Mouse (Mus musculus) cerebellum, postnatal 10 days (tissue): ENCODE measurements around the gene Jak2.
A peak's percentile ranks its signal among the peaks of the same experiment; 100 is the strongest.

Source experiments
- DNase-seq, 2 experiments: peaks; one replicate each; pipeline ENCODE4 v3.0.0; 2021; ENCODE audit warnings: mixed read lengths in 2 of 2

Gene Jak2

GRCm38 (mm10) chr19:29308832-29309231 lies 57.2 kb downstream of the Jak2 start:
- DNase-seq = no peak

DNA sequence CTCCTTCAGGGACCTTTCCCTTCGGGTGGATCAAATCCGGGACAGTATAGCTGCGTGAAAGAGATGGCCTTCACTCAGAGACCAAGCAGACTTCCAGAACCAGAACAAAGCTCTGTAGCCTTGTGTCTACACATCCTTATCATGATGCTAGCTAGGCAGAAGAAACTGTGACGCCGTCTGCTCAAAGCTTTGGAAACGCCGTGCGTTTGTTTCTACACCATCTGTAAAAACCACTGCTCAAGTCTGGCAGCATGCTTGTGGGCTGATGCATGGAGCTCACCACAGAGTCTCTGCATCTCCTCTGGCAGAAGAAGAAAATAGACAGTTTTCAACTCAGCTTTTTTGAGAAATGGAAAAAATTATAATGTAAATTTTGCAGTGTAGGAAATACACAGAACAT lies 60.2 kb downstream of the Jak2 start:
- DNase-seq = no peak

- no peak for DNase-seq
Observed at GRCm38 (mm10) chr19:29312661-29313060, 61.0 kb downstream of the Jak2 start.

- DNase-seq = no peak
Observed at GRCm38 (mm10) chr19:29323416-29324049, 71.9 kb downstream of the Jak2 start.

- DNase-seq = peak; percentile 73 to 82
Observed at GRCm38 (mm10) chr19:29325053-29325851, 73.6 kb downstream of the Jak2 start, which contains the start of gene Insl6. TSS of gene Insl6 (minus strand) at chr19:29325356.

DNA sequence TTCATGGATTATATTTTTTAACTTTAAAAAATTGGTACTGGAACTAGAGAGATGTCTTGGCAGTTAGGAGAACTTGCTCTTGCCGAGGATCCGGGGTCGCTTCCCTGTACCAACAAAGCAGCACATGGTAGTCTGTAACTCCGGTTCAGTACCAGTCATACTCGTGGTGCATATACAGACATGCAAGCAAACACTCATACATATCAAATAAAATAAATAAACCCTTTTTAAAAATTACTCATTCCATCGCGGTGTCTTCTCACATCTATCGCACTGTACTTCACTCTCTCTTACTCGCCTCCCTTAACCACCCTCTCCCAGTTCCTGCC lies 74.2 kb downstream of the Jak2 start:
- no peak for DNase-seq

- DNase-seq = no peak
Observed at GRCm38 (mm10) chr19:29326396-29326795, 74.8 kb downstream of the Jak2 start.

GRCm38 (mm10) chr19:29326822-29327552 lies 75.4 kb downstream of the Jak2 start:
- DNase-seq = no peak

- DNase-seq = peak; percentile 78 to 82
Observed at GRCm38 (mm10) chr19:29334068-29334745, 82.6 kb downstream of the Jak2 start, which contains the start of gene Rln1. TSS of gene Rln1 (minus strand) at chr19:29334670.

DNA sequence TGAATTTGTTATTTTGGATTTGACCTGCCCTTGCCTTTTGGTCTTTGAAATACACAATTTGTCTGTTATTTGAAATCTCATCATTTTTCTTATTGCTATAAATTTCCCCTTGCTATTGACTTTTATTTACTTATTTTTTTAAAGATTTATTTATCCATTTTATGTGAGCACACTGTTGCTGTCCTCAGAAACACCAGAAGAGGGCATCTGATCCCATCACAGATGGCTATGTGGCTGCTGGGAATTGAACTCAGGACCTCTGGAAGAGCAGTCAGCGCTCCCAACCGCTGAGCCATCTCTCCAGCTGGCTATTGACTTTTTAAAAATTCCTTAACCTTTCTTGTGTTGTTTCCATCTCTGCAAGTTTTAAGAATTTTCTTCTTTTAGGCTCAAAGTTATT lies 85.0 kb downstream of the Jak2 start:
- DNase-seq = no peak

GRCm38 (mm10) chr19:29341029-29341428 lies 89.4 kb downstream of the Jak2 start:
- DNase-seq = no peak

- DNase-seq = no peak
Observed at GRCm38 (mm10) chr19:29342281-29342680, 90.7 kb downstream of the Jak2 start.

GRCm38 (mm10) chr19:29344868-29345267 lies 93.2 kb downstream of the Jak2 start:
- DNase-seq = no peak

GRCm38 (mm10) chr19:29345636-29346035 lies 94.0 kb downstream of the Jak2 start:
- no peak for DNase-seq

DNA sequence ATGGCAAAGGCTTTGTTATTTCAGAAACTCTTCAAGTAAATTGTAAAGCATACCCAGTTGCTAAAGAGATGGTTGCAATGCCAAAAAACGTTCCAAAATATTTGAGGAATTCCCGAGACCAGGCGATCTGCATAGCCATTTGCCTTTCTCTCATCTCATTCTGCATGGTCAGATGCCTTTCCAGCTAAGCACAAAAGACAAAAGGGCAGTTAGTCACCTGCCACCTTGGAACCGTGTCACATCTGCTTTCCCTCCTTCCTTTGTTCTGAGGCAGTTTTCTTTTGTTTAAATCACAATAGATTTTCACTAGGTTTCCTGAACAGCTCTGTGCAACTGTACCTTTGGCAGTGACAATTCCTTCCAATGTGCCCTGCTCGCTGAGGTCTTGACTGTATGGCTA lies 99.4 kb downstream of the Jak2 start:
- DNase-seq = no peak

GRCm38 (mm10) chr19:29354895-29355877 lies 103.6 kb downstream of the Jak2 start:
- peak; percentile 95 to 98 for DNase-seq

DNA sequence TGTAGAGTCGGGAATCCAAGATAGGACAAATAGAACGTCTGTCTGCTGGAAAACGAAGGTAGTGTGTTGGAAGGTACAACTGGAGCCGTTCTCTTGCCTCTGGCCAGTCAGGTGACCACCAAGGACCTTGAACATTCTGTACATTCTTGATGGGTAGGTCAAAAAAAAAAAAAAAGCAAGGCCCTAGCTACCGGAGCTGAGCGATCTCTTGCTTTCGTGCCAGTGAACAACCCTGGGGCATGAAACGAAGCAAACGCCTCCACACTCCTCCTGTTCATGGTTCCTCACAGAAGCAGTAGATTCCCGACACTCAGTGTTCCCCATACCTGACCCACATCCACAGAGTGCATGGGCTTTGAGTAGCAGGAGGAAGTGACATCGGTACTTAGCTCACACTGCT lies 104.7 kb downstream of the Jak2 start:
- DNase-seq = no peak

GRCm38 (mm10) chr19:29360251-29360650 lies 108.6 kb downstream of the Jak2 start:
- no peak for DNase-seq

- peak; percentile 93 to 95 for DNase-seq
Observed at GRCm38 (mm10) chr19:29361468-29362130, 110.0 kb downstream of the Jak2 start.

GRCm38 (mm10) chr19:29362173-29362930 lies 110.7 kb downstream of the Jak2 start:
- no peak for DNase-seq
